Mouse (Mus musculus): Measurements from ENCODE around the gene Gm21310. TPM values are rescaled to one million over a fixed set of nuclear protein-coding genes. Genes with fewer than 3 reads are reported as not detected.
"Not testable (repeated sequence)": the region's sequence is repeated elsewhere in the genome, so short reads cannot be mapped to it uniquely, and the experiment has no call there.

The Gm21310 gene
- not detected in 2 replicates for polyA plus RNA-seq (2015; fragmentation: Nextera tagmentation; extraction: Ambion mirVana)

GRCm38 (mm10) chrY:10147083-10147482 lies at the start of gene Gm21310:
Gene Gm21310, minus strand, starts transcription at chrY:10147183.
- H3K4me2 ChIP-seq; H3K4me3 ChIP-seq; ATAC-seq (replicated peaks; ENCODE audit: insufficient number of reproducible peaks, insufficient read depth, low FRiP score, low read depth); H3K9me3 ChIP-seq (replicated peaks); H3K27ac ChIP-seq; H3K9ac ChIP-seq; H3K27me3 ChIP-seq; H3K36me3 ChIP-seq; H3K4me1 ChIP-seq (replicated peaks): not testable (repeated sequence)

Other genes starting within 250 kb of the Gm21310 start
- gene Gm20834, start 177.4 kb upstream of the Gm21310 start, polyA plus RNA-seq (2015; fragmentation: Nextera tagmentation; extraction: Ambion mirVana), result not detected in 2 replicates